In the genomic region with DNA sequence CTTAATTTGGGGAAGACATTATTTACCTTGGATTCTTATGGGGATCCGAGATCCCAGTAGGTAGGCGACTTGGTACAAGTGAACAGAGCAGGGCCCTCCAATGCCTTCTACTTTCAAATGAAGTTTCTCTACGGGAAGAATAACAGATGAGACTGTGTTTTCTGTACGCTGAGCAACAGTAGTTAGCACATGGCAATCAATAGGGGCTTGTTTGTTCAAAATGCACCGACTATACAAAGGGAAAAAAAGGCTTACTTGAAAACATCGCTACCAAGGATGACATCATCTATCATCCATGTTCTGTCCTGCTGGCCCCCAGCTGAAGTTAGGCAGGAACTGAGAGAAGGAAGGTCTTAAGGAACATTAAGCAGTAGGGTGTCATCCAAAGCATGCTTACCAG, we compare ENCODE assay signal across 8 mouse cellular contexts. TPM values are rescaled to one million over a fixed set of nuclear protein-coding genes. Genes with fewer than 3 reads are reported as not detected.
DNase-seq lines count a peak whose midpoint lies in the region; ATAC-seq and TF ChIP-seq lines count a peak whose summit lies in the region.

A gene (plus strand): TSS at position 301 of the 400 bp plus-strand sequence.

- TF ChIP-seq POLR2A in brain, embryonic 14.5 days (IDR thresholded peaks at IDR 0.05; ENCODE audit: borderline replicate concordance, extremely low read depth, insufficient read depth, insufficient read length, poor library complexity, severe bottlenecking), result no peak

- ATAC-seq in kidney, embryonic 16.5 days (ENCODE audit: low FRiP score, low TSS enrichment), result no peak
- no peak for ATAC-seq in granulocyte monocyte progenitor cell, adult 5-6 weeks (replicated peaks; ENCODE audit: poor library complexity, severe bottlenecking)
- ATAC-seq in intestine, postnatal 0 days, result no peak
- ATAC-seq in frontal cortex, adult (ENCODE audit: low TSS enrichment), result no peak

- peak within 1 kb of the TSS; percentile 89 for H3K27ac ChIP-seq in kidney, embryonic 16.5 days (ENCODE audit: low read length)
- no peak within 1 kb of the TSS for H3K27ac ChIP-seq in intestine, postnatal 0 days (ENCODE audit: low read depth, low read length)
- H3K27ac ChIP-seq in midbrain, embryonic 10.5 days (replicated peaks), result no peak within 1 kb of the TSS

- H3K4me3 ChIP-seq in kidney, embryonic 16.5 days (ENCODE audit: low read length), result no peak within 1 kb of the TSS
- H3K4me3 ChIP-seq in intestine, postnatal 0 days (ENCODE audit: low read depth, low read length), result no peak within 1 kb of the TSS
- no peak within 1 kb of the TSS for H3K4me3 ChIP-seq in midbrain, embryonic 10.5 days

- H3K4me1 ChIP-seq in kidney, embryonic 16.5 days (ENCODE audit: insufficient read depth, low read length), result peaks cover 10% of the 10 kb centered on the region; the same call in 1 of the 2 replicates
- H3K4me1 ChIP-seq in intestine, postnatal 0 days (replicated peaks; ENCODE audit: control insufficient read depth, insufficient read depth, low read length), result 0 out of 2 replicates have a peak, but pooled peaks cover 5% of the 10 kb centered on the region
- peaks cover 21% of the 10 kb centered on the region for H3K4me1 ChIP-seq in midbrain, embryonic 10.5 days

- no peak within 1 kb of the TSS for H3K9ac ChIP-seq in kidney, embryonic 16.5 days (replicated peaks; ENCODE audit: low read length)
- H3K9ac ChIP-seq in intestine, postnatal 0 days (ENCODE audit: low read depth, low read length), result no peak within 1 kb of the TSS

- H3K9me3 ChIP-seq in kidney, embryonic 16.5 days (ENCODE audit: low read length), result no peaks in the 10 kb centered on the region
- H3K9me3 ChIP-seq in intestine, postnatal 0 days (ENCODE audit: control insufficient read depth), result no peaks in the 10 kb centered on the region
- no peaks in the 10 kb centered on the region for H3K9me3 ChIP-seq in midbrain, embryonic 10.5 days (replicated peaks)

- DNase-seq in kidney, postnatal 10 days, result no peak
- DNase-seq in brain, embryonic 14.5 days (ENCODE audit: low read depth), result no peak
- DNase-seq in midbrain, embryonic 10.5 days (ENCODE audit: low spot score), result no peak
- DNase-seq in retina, embryonic 14.5 days (ENCODE audit: low spot score), result no peak

- H3K27me3 ChIP-seq in kidney, embryonic 16.5 days (ENCODE audit: insufficient read depth, low read length), result no peaks in the 10 kb centered on the region
- no peaks in the 10 kb centered on the region for H3K27me3 ChIP-seq in intestine, postnatal 0 days (replicated peaks; ENCODE audit: control insufficient read depth, insufficient read depth, low read length)
- H3K27me3 ChIP-seq in midbrain, embryonic 10.5 days (ENCODE audit: low read depth, poor library complexity, severe bottlenecking), result no peaks in the 10 kb centered on the region

- WGBS in kidney, embryonic 16.5 days, result 93% methylated on average over 6 of the region's 6 CpGs
- WGBS in intestine, postnatal 0 days, result 86% methylated on average over 6 of the region's 6 CpGs
- 91% methylated on average over 6 of the region's 6 CpGs for WGBS in midbrain, embryonic 10.5 days

- no peak within 1 kb of the TSS for H3K4me2 ChIP-seq in kidney, embryonic 16.5 days (replicated peaks; ENCODE audit: low read depth, low read length)
- no peak within 1 kb of the TSS for H3K4me2 ChIP-seq in intestine, postnatal 0 days (replicated peaks; ENCODE audit: low read depth)

- H3K36me3 ChIP-seq in kidney, embryonic 16.5 days (ENCODE audit: insufficient read depth, low read length), result no peaks in the 10 kb centered on the region
- no peaks in the 10 kb centered on the region for H3K36me3 ChIP-seq in intestine, postnatal 0 days (ENCODE audit: control insufficient read depth, insufficient read depth)
- H3K36me3 ChIP-seq in midbrain, embryonic 10.5 days, result no peaks in the 10 kb centered on the region

- no peak for TF ChIP-seq CTCF in brain, embryonic 14.5 days (IDR thresholded peaks at IDR 0.05; ENCODE audit: borderline replicate concordance, extremely low read depth, insufficient read depth, insufficient read length)
- TF ChIP-seq CTCF in intestine, postnatal 0 days (IDR thresholded peaks at IDR 0.05; ENCODE audit: low read depth), result no peak

RNA-seq across cellular contexts. Expression of the gene that starts here (rescaled TPM):
- polyA plus RNA-seq in kidney, embryonic 16.5 days (2015; fragmentation: Nextera tagmentation; extraction: Ambion mirVana), result 158 and 163 TPM in 2 replicates
- 53.0 and 95.9 TPM in 2 replicates for polyA plus RNA-seq in brain, embryonic 14.5 days (2012; rRNA removed)
- 90.6 and 91.2 TPM in 2 replicates for total RNA-seq in granulocyte monocyte progenitor cell, adult 5-6 weeks (2014; fragmentation: Nextera tagmentation)
- 38.1 and 66.0 TPM in 2 replicates for total RNA-seq in granulocyte monocyte progenitor cell, adult 5-6 weeks (2017)
- polyA plus RNA-seq in intestine, postnatal 0 days (2015; fragmentation: Nextera tagmentation; extraction: Ambion mirVana), result 2,235 and 2,243 TPM in 2 replicates
- 53.5 and 61.5 TPM in 2 replicates for polyA plus RNA-seq in midbrain, embryonic 10.5 days (2016; fragmentation: Nextera tagmentation; extraction: Ambion mirVana)

Comparison
In these comparisons a context has a peak if more than half of its experiments do, and no peak if none do; other contexts are left out.
1. RNA of the gene that starts here (polyA plus RNA-seq): 2,235 to 2,243 TPM in intestine, postnatal 0 days; 158 to 163 TPM in kidney, embryonic 16.5 days, 53.0 to 95.9 TPM in brain, embryonic 14.5 days and 53.5 to 61.5 TPM in midbrain, embryonic 10.5 days; every median in the first group is over 10 times any median in the second.